13 mouse cellular contexts compared by ENCODE assay signal in the genomic region with DNA sequence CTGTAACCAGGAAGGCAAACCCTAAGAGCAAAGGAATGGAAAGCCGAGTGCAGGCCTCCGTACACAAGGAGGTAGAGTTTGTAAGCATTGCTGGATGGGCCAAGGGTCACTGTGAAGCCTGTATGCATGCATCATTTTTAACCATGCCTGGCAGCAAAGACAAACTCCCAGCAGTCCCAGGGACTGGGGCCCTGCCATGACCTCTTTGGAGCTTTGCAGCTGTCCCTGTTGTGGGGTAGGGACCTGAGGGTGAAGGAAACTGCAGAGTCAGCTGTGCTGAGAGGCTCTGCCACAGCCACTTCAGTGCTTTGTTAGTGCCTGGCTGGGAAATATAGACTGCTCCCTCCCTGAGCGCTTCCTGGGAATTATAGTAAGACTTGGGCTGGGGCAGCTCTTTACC. TPM values are rescaled to one million over a fixed set of nuclear protein-coding genes. Genes with fewer than 3 reads are reported as not detected.
A peak's percentile ranks its signal among the peaks of the same experiment; 100 is the strongest.
DNase-seq lines count a peak whose midpoint lies in the region; ATAC-seq and TF ChIP-seq lines count a peak whose summit lies in the region.
"Had no signal": no experiment of that assay in that cellular context is flagged by ENCODE, and none has a peak within 500 bp of the region (broad histone marks: within the 10 kb centered on the region; RNA-seq: fewer than 3 reads in every experiment).

No protein-coding gene starts in this region.

- peak overlapping the region; percentile 75 for H3K27ac ChIP-seq in hindbrain, embryonic 10.5 days
- H3K27ac ChIP-seq in hindbrain, postnatal 0 days, result no peak overlapping the region
- peak overlapping the region; percentile 81 for H3K27ac ChIP-seq in limb, embryonic 10.5 days
- H3K27ac ChIP-seq: midbrain, embryonic 13.5 days had no signal

- no peaks in the 10 kb centered on the region for H3K27me3 ChIP-seq in hindbrain, embryonic 10.5 days (ENCODE audit: insufficient read depth, poor library complexity, severe bottlenecking)
- no peaks in the 10 kb centered on the region for H3K27me3 ChIP-seq in hindbrain, postnatal 0 days (ENCODE audit: insufficient read depth, low read length)
- H3K27me3 ChIP-seq in limb, embryonic 10.5 days (ENCODE audit: low read depth, poor library complexity, severe bottlenecking), result no peaks in the 10 kb centered on the region
- H3K27me3 ChIP-seq: midbrain, embryonic 13.5 days had no signal

- no peak overlapping the region for H3K4me2 ChIP-seq in hindbrain, postnatal 0 days (ENCODE audit: low read depth, low read length)
- H3K4me2 ChIP-seq: midbrain, embryonic 13.5 days had no signal

- no peaks in the 10 kb centered on the region for H3K9me3 ChIP-seq in hindbrain, embryonic 10.5 days
- no peaks in the 10 kb centered on the region for H3K9me3 ChIP-seq in hindbrain, postnatal 0 days (ENCODE audit: low read length)
- no peaks in the 10 kb centered on the region for H3K9me3 ChIP-seq in limb, embryonic 10.5 days (replicated peaks)
- H3K9me3 ChIP-seq: midbrain, embryonic 13.5 days had no signal

- no peak overlapping the region for H3K4me3 ChIP-seq in hindbrain, embryonic 10.5 days
- no peak overlapping the region for H3K4me3 ChIP-seq in hindbrain, postnatal 0 days (ENCODE audit: low read length)
- no peak overlapping the region for H3K4me3 ChIP-seq in limb, embryonic 10.5 days
- H3K4me3 ChIP-seq: midbrain, embryonic 13.5 days had no signal

- ATAC-seq in hindbrain, postnatal 0 days, result no peak
- ATAC-seq: midbrain, embryonic 13.5 days had no signal

- TF ChIP-seq CTCF in hindbrain, postnatal 0 days (IDR thresholded peaks at IDR 0.05; ENCODE audit: low read depth), result no peak

- peaks cover 19% of the 10 kb centered on the region for H3K4me1 ChIP-seq in hindbrain, embryonic 10.5 days (replicated peaks)
- no peaks in the 10 kb centered on the region for H3K4me1 ChIP-seq in hindbrain, postnatal 0 days (ENCODE audit: insufficient read depth, low read length)
- peaks cover 22% of the 10 kb centered on the region for H3K4me1 ChIP-seq in limb, embryonic 10.5 days

- WGBS in hindbrain, embryonic 10.5 days, result 33% methylated on average over 3 of the region's 3 CpGs
- 48% methylated on average over 3 of the region's 3 CpGs for WGBS in hindbrain, postnatal 0 days
- 54% methylated on average over 3 of the region's 3 CpGs for WGBS in limb, embryonic 10.5 days

- DNase-seq in hindbrain, embryonic 10.5 days (ENCODE audit: low spot score), result peak; percentile 45
- no peak for DNase-seq in hindbrain, postnatal 0 days (ENCODE audit: low spot score)
- peak; percentile 18 for DNase-seq in thymus, postnatal 4 days
- DNase-seq in thymus, adult 18-20 months, result no peak
- no peak for DNase-seq in limb, embryonic 10.5 days (ENCODE audit: low spot score)
- DNase-seq in heart, postnatal 4 days, result no peak
- DNase-seq in frontal cortex, postnatal 25 days (ENCODE audit: low spot score in 2 of 2), result no peak
- no peak for DNase-seq in heart, adult 9 months (ENCODE audit: low spot score in 2 of 2)
- DNase-seq: thymus, postnatal 36 days had no signal

- no peak overlapping the region for H3K9ac ChIP-seq in hindbrain, postnatal 0 days (replicated peaks; ENCODE audit: low read length)
- H3K9ac ChIP-seq: midbrain, embryonic 13.5 days had no signal

- no peaks in the 10 kb centered on the region for H3K36me3 ChIP-seq in hindbrain, embryonic 10.5 days
- no peaks in the 10 kb centered on the region for H3K36me3 ChIP-seq in hindbrain, postnatal 0 days (ENCODE audit: insufficient read depth, low read length)
- no peaks in the 10 kb centered on the region for H3K36me3 ChIP-seq in limb, embryonic 10.5 days
- H3K36me3 ChIP-seq: midbrain, embryonic 13.5 days had no signal

RNA-seq across cellular contexts. Expression of gene Dlec1, which starts 8.4 kb away (rescaled TPM):
- polyA plus RNA-seq in hindbrain, embryonic 10.5 days (2016; fragmentation: Nextera tagmentation; extraction: Ambion mirVana), result 1.6 and 1.8 TPM in 2 replicates
- total RNA-seq in hindbrain, postnatal 0 days (2014; rRNA removed), result 0.93 and 1.1 TPM in 2 replicates
- 0.95 and 1.4 TPM in 2 replicates for polyA plus RNA-seq in hindbrain, postnatal 0 days (2015; fragmentation: Nextera tagmentation; extraction: Ambion mirVana)
- polyA plus RNA-seq in limb, embryonic 10.5 days (2016; fragmentation: Nextera tagmentation; extraction: Ambion mirVana), result 0.63 and 1.0 TPM in 2 replicates
- total RNA-seq in heart, postnatal 4 days (2021), result under 1 TPM; 0.05 to 0.18 TPM

RNA-seq across cellular contexts. Expression of gene Plcd1, which starts 17.3 kb away (rescaled TPM):
- polyA plus RNA-seq in hindbrain, embryonic 10.5 days (2016; fragmentation: Nextera tagmentation; extraction: Ambion mirVana), result 30.8 and 31.8 TPM in 2 replicates
- total RNA-seq in hindbrain, postnatal 0 days (2014; rRNA removed), result 15.1 and 17.0 TPM in 2 replicates
- polyA plus RNA-seq in hindbrain, postnatal 0 days (2015; fragmentation: Nextera tagmentation; extraction: Ambion mirVana), result 14.2 and 18.1 TPM in 2 replicates
- 11.2 and 14.3 TPM in 2 replicates for polyA plus RNA-seq in limb, embryonic 10.5 days (2016; fragmentation: Nextera tagmentation; extraction: Ambion mirVana)
- 10 to 100 TPM; 16.3 to 20.1 TPM for total RNA-seq in heart, postnatal 4 days (2021)

RNA-seq across cellular contexts. Expression of gene Acaa1b, which starts 46.3 kb away (rescaled TPM):
- polyA plus RNA-seq in hindbrain, embryonic 10.5 days (2016; fragmentation: Nextera tagmentation; extraction: Ambion mirVana), result 1.3 and 1.5 TPM in 2 replicates
- 3.8 and 4.0 TPM in 2 replicates for total RNA-seq in hindbrain, postnatal 0 days (2014; rRNA removed)
- 3.9 and 4.0 TPM in 2 replicates for polyA plus RNA-seq in hindbrain, postnatal 0 days (2015; fragmentation: Nextera tagmentation; extraction: Ambion mirVana)
- polyA plus RNA-seq in limb, embryonic 10.5 days (2016; fragmentation: Nextera tagmentation; extraction: Ambion mirVana), result 1.1 TPM in 2 replicates
- total RNA-seq in heart, postnatal 4 days (2021), result 1 to 10 TPM; 1.8 to 1.9 TPM

RNA-seq across cellular contexts. Expression of gene Gm47289, which starts 48.3 kb away (rescaled TPM):
- polyA plus RNA-seq in hindbrain, embryonic 10.5 days (2016; fragmentation: Nextera tagmentation; extraction: Ambion mirVana), result not detected in 2 replicates
- total RNA-seq in hindbrain, postnatal 0 days (2014; rRNA removed), result not detected in 2 replicates
- polyA plus RNA-seq in hindbrain, postnatal 0 days (2015; fragmentation: Nextera tagmentation; extraction: Ambion mirVana), result not detected in 2 replicates
- polyA plus RNA-seq in limb, embryonic 10.5 days (2016; fragmentation: Nextera tagmentation; extraction: Ambion mirVana), result not detected in 2 replicates
- not detected for total RNA-seq in heart, postnatal 4 days (2021)
- total RNA-seq: left cerebral cortex, postnatal 14 days had no signal
- polyA plus RNA-seq: heart, postnatal 0 days; lung, embryonic 16.5 days; midbrain, embryonic 13.5 days had no signal

RNA-seq across cellular contexts. Expression of gene Vill, which starts 58.1 kb away (rescaled TPM):
- 15.8 and 16.1 TPM in 2 replicates for polyA plus RNA-seq in hindbrain, embryonic 10.5 days (2016; fragmentation: Nextera tagmentation; extraction: Ambion mirVana)
- 4.5 and 5.9 TPM in 2 replicates for total RNA-seq in hindbrain, postnatal 0 days (2014; rRNA removed)
- polyA plus RNA-seq in hindbrain, postnatal 0 days (2015; fragmentation: Nextera tagmentation; extraction: Ambion mirVana), result 3.3 TPM in 2 replicates
- 19.5 and 26.3 TPM in 2 replicates for polyA plus RNA-seq in limb, embryonic 10.5 days (2016; fragmentation: Nextera tagmentation; extraction: Ambion mirVana)
- total RNA-seq in heart, postnatal 4 days (2021), result 1 to 10 TPM; 4.5 to 5.4 TPM

Comparison
In these comparisons a context has a peak if more than half of its experiments do, and no peak if none do; other contexts are left out.
1. DNase-seq: peak in hindbrain, embryonic 10.5 days (single experiment) and thymus, postnatal 4 days (single experiment); none in hindbrain, postnatal 0 days (single experiment), thymus, adult 18-20 months (0 of 2), limb, embryonic 10.5 days (single experiment), heart, postnatal 4 days (single experiment), frontal cortex, postnatal 25 days (0 of 2) and heart, adult 9 months (0 of 2).